Mouse (Mus musculus) limb, embryonic 12.5 days (tissue): ENCODE data around the gene Gm29094. TPM values are rescaled to one million over a fixed set of nuclear protein-coding genes. Genes with fewer than 3 reads are reported as not detected.
"Not testable (repeated sequence)": the region's sequence is repeated elsewhere in the genome, so short reads cannot be mapped to it uniquely, and the experiment has no call there.

ENCODE experiments used
- ATAC-seq: fragments of 200-750 bp; cut with Nextera tagmentation; 2 replicates; pipeline ENCODE4 v1.8.0; 2017; ENCODE audit warnings: low read depth, moderate TSS enrichment; ENCODE audit not compliant: insufficient number of reproducible peaks, insufficient read depth, low FRiP score, low TSS enrichment
- H3K27ac ChIP-seq: fragments of 300-500 bp; sonication (generic); 2 replicates; pipeline ENCODE4 v1.5.1; 2016; ENCODE audit warnings: mild to moderate bottlenecking, moderate library complexity
- H3K27me3 ChIP-seq: fragments of 300-500 bp; sonication (generic); 2 replicates; pipeline ENCODE4 v1.6.1; 2016; ENCODE audit warnings: mild to moderate bottlenecking, moderate library complexity
- H3K36me3 ChIP-seq: fragments of 300-500 bp; sonication (generic); 2 replicates; pipeline ENCODE4 v1.6.1; 2016; ENCODE audit warnings: mild to moderate bottlenecking, moderate library complexity
- H3K4me1 ChIP-seq: fragments of 300-500 bp; sonication (generic); replicated peaks from 2 replicates; pipeline ENCODE4 v1.6.1; 2016
- H3K4me2 ChIP-seq: fragments of 300-500 bp; sonication (generic); 2 replicates; pipeline ENCODE4 v1.6.1; 2016; ENCODE audit warnings: mild to moderate bottlenecking, moderate library complexity
- H3K4me3 ChIP-seq: fragments of 300-500 bp; sonication (generic); replicated peaks from 2 replicates; pipeline ENCODE4 v1.5.1; 2016; ENCODE audit warnings: mild to moderate bottlenecking
- H3K9ac ChIP-seq: fragments of 300-500 bp; sonication (generic); replicated peaks from 2 replicates; pipeline ENCODE4 v1.6.1; 2016; ENCODE audit warnings: mild to moderate bottlenecking, moderate library complexity
- H3K9me3 ChIP-seq: fragments of 300-500 bp; sonication (generic); 2 replicates; pipeline ENCODE4 v1.6.1; 2016; ENCODE audit warnings: mild to moderate bottlenecking, moderate library complexity
- WGBS: fragments of 180-500 bp; shearing (Covaris S2); methylation state at CpG from one replicate; pipeline ENCODE4 v1.1.7; 2016; 5-methylcytosine and 5-hydroxymethylcytosine counted together
- polyA plus RNA-seq: library from polyadenylated mRNA; unstranded; fragments of >200 nt; fragmentation: Nextera tagmentation; extraction: Ambion mirVana; gene quantifications from 2 replicates; pipeline ENCODE4 v1.2.1, GENCODE M21; 2016

The Gm29094 gene
- polyA plus RNA-seq, 1 experiment from 2014 or later, result not detected

GRCm38 (mm10) chr9:89211065-89211858 is 12.1 kb downstream of the Gm29094 start:
- Histone ChIP-seq H3K4me3 (peak overlapping the region; percentile 31), H3K27ac (peak overlapping the region; percentile 86), H3K4me2 (peak overlapping the region; percentile 42)
- H3K4me1 ChIP-seq, H3K9me3 ChIP-seq, H3K36me3 ChIP-seq, H3K9ac ChIP-seq, H3K27me3 ChIP-seq: not testable (repeated sequence)
- 6% methylated on average over 17 of the region's 44 CpGs for WGBS
- ATAC-seq, result peak; percentile 95

- not testable (repeated sequence) for H3K9ac ChIP-seq, H3K27me3 ChIP-seq, H3K4me1 ChIP-seq, H3K9me3 ChIP-seq, H3K36me3 ChIP-seq, H3K4me2 ChIP-seq, H3K4me3 ChIP-seq, ATAC-seq, H3K27ac ChIP-seq
- 41% methylated on average over 1 of the region's 1 CpGs for whole genome bisulfite sequencing
Measured at GRCm38 (mm10) chr9:89212428-89212827, 13.2 kb downstream of the Gm29094 start.

- H3K4me2 ChIP-seq, H3K4me3 ChIP-seq, H3K4me1 ChIP-seq, H3K9me3 ChIP-seq, ATAC-seq, H3K27me3 ChIP-seq, H3K9ac ChIP-seq, H3K36me3 ChIP-seq, H3K27ac ChIP-seq: not testable (repeated sequence)
- 92% methylated on average over 4 of the region's 4 CpGs for WGBS
Measured at GRCm38 (mm10) chr9:89218174-89218573, 19.0 kb downstream of the Gm29094 start.

GRCm38 (mm10) chr9:89219668-89220067 is 20.5 kb downstream of the Gm29094 start:
- not testable (repeated sequence) for H3K4me2 ChIP-seq, H3K27me3 ChIP-seq, H3K9me3 ChIP-seq, H3K4me3 ChIP-seq, H3K36me3 ChIP-seq, H3K9ac ChIP-seq, ATAC-seq, H3K4me1 ChIP-seq, H3K27ac ChIP-seq
- WGBS, result 100% methylated on average over 3 of the region's 4 CpGs

GRCm38 (mm10) chr9:89220704-89221287 is 21.6 kb downstream of the Gm29094 start:
- WGBS, result 89% methylated on average over 6 of the region's 6 CpGs
- not testable (repeated sequence) for H3K36me3 ChIP-seq, H3K27ac ChIP-seq

GRCm38 (mm10) chr9:89226071-89226470 is 26.9 kb downstream of the Gm29094 start:
- Histone ChIP-seq H3K27me3 (no peaks in the 10 kb centered on the region), H3K4me2 (no peak overlapping the region), H3K4me1 (no peaks in the 10 kb centered on the region), H3K9ac (no peak overlapping the region), H3K4me3 (no peak overlapping the region), H3K27ac (no peak overlapping the region), H3K9me3 (no peaks in the 10 kb centered on the region), H3K36me3 (no peaks in the 10 kb centered on the region)
- ATAC-seq, result no peak
- WGBS, result 57% methylated on average over 4 of the region's 4 CpGs

More at GRCm38 (mm10) chr9:89220704-89221287, 21.6 kb downstream of the Gm29094 start:
- not testable (repeated sequence) for H3K27me3 ChIP-seq, H3K4me2 ChIP-seq, H3K9me3 ChIP-seq, H3K9ac ChIP-seq, ATAC-seq, H3K4me3 ChIP-seq, H3K4me1 ChIP-seq

- Histone ChIP-seq H3K4me2 (no peak overlapping the region), H3K27ac (no peak overlapping the region), H3K36me3 (no peaks in the 10 kb centered on the region), H3K9me3 (no peaks in the 10 kb centered on the region), H3K9ac (no peak overlapping the region), H3K27me3 (no peaks in the 10 kb centered on the region), H3K4me1 (no peaks in the 10 kb centered on the region), H3K4me3 (no peak overlapping the region)
- ATAC-seq, result no peak
- 87% methylated on average over 7 of the region's 7 CpGs for WGBS
Measured at GRCm38 (mm10) chr9:89228122-89228521, 28.9 kb downstream of the Gm29094 start.

- 51% methylated on average over 2 of the region's 2 CpGs for WGBS
- not testable (repeated sequence) for H3K27me3 ChIP-seq, H3K4me1 ChIP-seq, H3K9ac ChIP-seq, H3K4me3 ChIP-seq, H3K27ac ChIP-seq, H3K4me2 ChIP-seq, H3K36me3 ChIP-seq, H3K9me3 ChIP-seq, ATAC-seq
Measured at GRCm38 (mm10) chr9:89230897-89231497, 31.8 kb downstream of the Gm29094 start.

GRCm38 (mm10) chr9:89237131-89237530 is 38.0 kb downstream of the Gm29094 start:
- H3K36me3 ChIP-seq, H3K4me3 ChIP-seq, H3K27me3 ChIP-seq, ATAC-seq, H3K9me3 ChIP-seq, H3K4me1 ChIP-seq, H3K4me2 ChIP-seq, H3K9ac ChIP-seq, H3K27ac ChIP-seq: not testable (repeated sequence)
- 84% methylated on average over 4 of the region's 4 CpGs for WGBS

GRCm38 (mm10) chr9:89238976-89239505 is 39.9 kb downstream of the Gm29094 start:
- H3K4me3 ChIP-seq, ATAC-seq, H3K27me3 ChIP-seq, H3K4me2 ChIP-seq, H3K27ac ChIP-seq, H3K9me3 ChIP-seq, H3K36me3 ChIP-seq, H3K9ac ChIP-seq, H3K4me1 ChIP-seq: not testable (repeated sequence)
- 87% methylated on average over 4 of the region's 5 CpGs for WGBS

GRCm38 (mm10) chr9:89240516-89241019 is 41.4 kb downstream of the Gm29094 start:
- 87% methylated on average over 3 of the region's 3 CpGs for WGBS

More at GRCm38 (mm10) chr9:89240516-89241019, 41.4 kb downstream of the Gm29094 start:
- not testable (repeated sequence) for H3K27me3 ChIP-seq, H3K4me2 ChIP-seq, H3K9ac ChIP-seq, H3K36me3 ChIP-seq, H3K4me1 ChIP-seq, ATAC-seq, H3K4me3 ChIP-seq, H3K9me3 ChIP-seq, H3K27ac ChIP-seq
